Mouse (Mus musculus): ENCODE results near the gene Olfr560. TPM values are rescaled to one million over a fixed set of nuclear protein-coding genes. Genes with fewer than 3 reads are reported as not detected.

The Olfr560 gene
- not detected in 4 replicates for total RNA-seq (2023; ENCODE audit: inconsistent age)

DNA sequence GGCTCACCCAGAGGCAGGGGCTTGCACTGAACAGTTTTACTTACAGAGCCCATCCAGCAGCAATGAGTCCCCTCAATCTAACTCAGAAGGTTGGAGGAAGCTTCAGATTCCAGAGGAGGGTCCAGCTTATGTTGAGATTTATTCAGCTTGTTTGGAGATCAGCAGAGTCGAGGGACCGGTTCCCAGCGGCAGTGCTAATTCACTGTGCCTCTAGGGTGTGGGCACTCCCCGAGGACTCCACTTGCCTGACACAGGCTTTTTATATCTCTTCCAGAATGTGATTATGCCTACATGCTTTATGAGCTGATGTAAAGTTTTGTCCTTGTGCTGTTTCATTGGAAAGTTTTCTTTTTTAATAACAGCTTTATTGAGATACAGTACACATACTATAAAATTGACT lies at the start of gene Olfr560, which contains the start of gene Olfr78:
Olfr560 (minus strand) TSS at position 101 of the 400 bp plus-strand sequence.
Olfr78 (minus strand) TSS at position 206 of the 400 bp plus-strand sequence.

DNA sequence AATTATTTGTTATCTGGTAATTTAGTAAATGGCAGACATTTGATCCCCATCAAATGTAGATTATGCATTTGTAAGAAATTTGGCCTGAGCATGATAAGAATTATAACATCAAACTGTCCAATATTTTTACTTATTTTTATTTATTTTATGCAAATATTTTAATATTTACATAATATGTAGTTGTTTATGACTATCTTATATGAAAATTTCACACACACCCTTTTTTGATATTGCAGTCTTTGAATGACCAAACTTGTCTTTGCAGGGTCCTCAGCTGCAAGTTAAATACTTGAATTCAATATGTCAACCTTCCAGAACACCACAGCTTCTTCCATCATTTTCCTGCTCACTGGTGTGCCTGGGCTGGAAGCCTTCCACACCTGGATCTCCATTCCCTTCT lies 44.0 kb upstream of the Olfr560 start, which contains the start of gene Olfr564:
Olfr564 (plus strand) TSS at position 301 of the 400 bp plus-strand sequence.

DNA sequence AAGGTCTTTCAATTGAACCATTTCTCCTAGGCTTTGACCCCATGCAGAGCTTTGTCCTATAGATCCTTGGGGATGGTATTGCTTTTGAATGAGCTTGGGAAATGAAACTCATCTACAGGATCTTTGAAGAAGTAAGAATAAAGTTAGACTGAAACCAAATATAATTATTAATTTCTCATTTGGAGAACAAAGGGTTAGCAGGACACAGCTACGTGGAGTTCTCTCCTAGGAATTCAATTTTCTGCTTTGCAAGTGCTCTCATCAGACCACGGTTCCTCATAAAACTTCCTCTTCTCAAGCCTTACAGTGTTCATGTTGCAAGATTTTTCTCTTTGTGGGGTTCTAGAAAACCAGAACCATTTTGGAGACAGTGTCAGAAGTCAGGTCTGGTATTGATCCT lies 11.8 kb upstream of the Olfr560 start, which contains the start of gene Olfr561:
Olfr561 (plus strand) TSS at position 301 of the 400 bp plus-strand sequence.

DNA sequence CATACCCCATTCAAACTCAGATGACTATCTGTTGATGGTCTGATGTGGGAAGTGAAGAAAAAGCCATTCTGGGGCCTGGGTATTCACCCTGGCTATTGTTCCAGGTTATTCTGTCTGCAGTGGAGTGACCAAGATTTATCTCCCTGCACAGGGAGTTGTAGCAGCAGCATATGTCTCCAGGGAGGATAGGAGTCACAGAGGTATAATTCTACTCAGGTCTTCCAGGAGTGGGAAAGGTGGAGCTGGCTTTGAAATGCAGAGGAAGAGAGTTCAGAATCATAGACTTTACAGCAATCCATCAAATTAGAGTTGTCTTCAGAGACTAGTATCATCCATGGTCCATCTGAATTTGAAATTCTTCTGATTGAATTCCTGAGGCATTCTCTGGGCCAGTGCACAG lies 31.8 kb downstream of the Olfr560 start, which contains the start of gene Olfr559:
Olfr559 (minus strand) TSS at position 101 of the 400 bp plus-strand sequence.

DNA sequence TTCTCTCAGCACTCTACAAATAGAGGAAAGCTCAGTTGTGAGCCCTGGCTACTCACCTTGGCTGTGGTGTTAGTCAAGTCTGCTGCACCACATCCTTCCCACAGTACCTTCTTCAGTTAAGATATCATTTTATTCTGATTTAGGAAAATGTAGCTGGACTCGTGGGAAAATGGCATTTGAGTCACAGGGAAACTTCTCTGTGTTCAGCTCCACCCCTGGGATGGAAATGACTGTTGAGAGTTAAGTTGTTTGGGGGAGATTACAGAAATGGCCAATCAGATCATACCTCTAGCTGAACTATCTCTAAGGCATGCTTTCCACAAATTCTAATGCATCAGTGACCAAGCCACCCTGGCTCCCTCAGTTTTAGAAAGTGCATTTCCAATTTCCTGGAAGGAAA lies 40.2 kb downstream of the Olfr560 start, which contains the start of gene Olfr33:
Olfr33 (minus strand) TSS at position 101 of the 400 bp plus-strand sequence.

DNA sequence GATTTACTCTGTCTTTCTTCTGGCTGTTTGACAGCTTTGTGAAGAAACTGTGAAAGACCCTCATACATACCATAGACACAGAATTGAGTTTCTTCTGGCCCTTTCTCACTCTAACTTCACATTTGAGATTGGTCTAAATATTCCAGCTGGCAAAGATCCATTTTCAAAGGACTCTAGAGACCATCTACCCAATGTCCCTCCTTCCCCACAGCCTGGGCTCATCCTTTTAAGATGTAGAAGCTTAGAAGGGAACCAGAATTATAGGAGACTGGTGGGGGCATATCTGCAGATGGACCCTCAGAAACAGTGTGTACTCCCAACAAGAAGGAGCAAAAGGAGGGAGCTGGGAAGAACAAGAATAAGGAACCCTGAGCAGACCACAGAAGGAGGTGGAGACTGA lies 57.3 kb downstream of the Olfr560 start, which contains the start of gene Olfr558:
Olfr558 (plus strand) TSS at position 301 of the 400 bp plus-strand sequence.

Other genes starting within 250 kb of the Olfr560 start
- not detected in 4 replicates for gene Olfr547, start 224.6 kb downstream of the Olfr560 start, total RNA-seq (2023; ENCODE audit: inconsistent age)
- not detected in 4 replicates for gene Olfr548-ps1, start 218.5 kb downstream of the Olfr560 start, total RNA-seq (2023; ENCODE audit: inconsistent age)
- gene Olfr549, start 209.5 kb downstream of the Olfr560 start, total RNA-seq (2023; ENCODE audit: inconsistent age) = not detected in 4 replicates
- 33.8 to 44.8 TPM (median 38.9 TPM) in 4 replicates for gene Trim21, start 193.9 kb downstream of the Olfr560 start, total RNA-seq (2023; ENCODE audit: inconsistent age)
- not detected in 4 replicates for gene Olfr550, start 187.9 kb downstream of the Olfr560 start, total RNA-seq (2023; ENCODE audit: inconsistent age)
- gene Olfr551, start 167.5 kb downstream of the Olfr560 start, total RNA-seq (2023; ENCODE audit: inconsistent age) = not detected in 4 replicates
- 0.16 to 0.18 TPM in 2 of 4 replicates, not detected in the others for gene Olfr552, start 161.6 kb downstream of the Olfr560 start, total RNA-seq (2023; ENCODE audit: inconsistent age)
- not detected in 4 replicates for gene Olfr553, start 141.1 kb downstream of the Olfr560 start, total RNA-seq (2023; ENCODE audit: inconsistent age)
- not detected in 4 replicates for gene Olfr554, start 120.9 kb downstream of the Olfr560 start, total RNA-seq (2023; ENCODE audit: inconsistent age)
- gene Olfr555, start 100.5 kb downstream of the Olfr560 start, total RNA-seq (2023; ENCODE audit: inconsistent age) = not detected in 4 replicates
- gene Olfr556, start 94.5 kb downstream of the Olfr560 start, total RNA-seq (2023; ENCODE audit: inconsistent age) = not detected in 4 replicates
- 17.1 to 19.9 TPM (median 18.1 TPM) in 4 replicates for gene Trim68, start 72.0 kb downstream of the Olfr560 start, total RNA-seq (2023; ENCODE audit: inconsistent age)
- gene Olfr557, start 63.5 kb downstream of the Olfr560 start, total RNA-seq (2023; ENCODE audit: inconsistent age) = not detected in 4 replicates
- gene Olfr558, start 57.2 kb downstream of the Olfr560 start, total RNA-seq (2023; ENCODE audit: inconsistent age) = not detected in 4 replicates
- not detected in 4 replicates for gene Olfr33, start 40.3 kb downstream of the Olfr560 start, total RNA-seq (2023; ENCODE audit: inconsistent age)
- not detected in 4 replicates for gene Olfr559, start 31.9 kb downstream of the Olfr560 start, total RNA-seq (2023; ENCODE audit: inconsistent age)
- not detected in 4 replicates for gene Olfr78, start 105 bp upstream of the Olfr560 start, total RNA-seq (2023; ENCODE audit: inconsistent age)
- gene Olfr561, start 11.9 kb upstream of the Olfr560 start, total RNA-seq (2023; ENCODE audit: inconsistent age) = not detected in 4 replicates
- gene Olfr564, start 44.1 kb upstream of the Olfr560 start, total RNA-seq (2023; ENCODE audit: inconsistent age) = not detected in 4 replicates
- gene Olfr566, start 99.4 kb upstream of the Olfr560 start, total RNA-seq (2023; ENCODE audit: inconsistent age) = not detected in 4 replicates
- not detected in 4 replicates for gene Olfr568, start 117.8 kb upstream of the Olfr560 start, total RNA-seq (2023; ENCODE audit: inconsistent age)
- gene Olfr569, start 131.5 kb upstream of the Olfr560 start, total RNA-seq (2023; ENCODE audit: inconsistent age) = not detected in 4 replicates
- gene Olfr570, start 135.2 kb upstream of the Olfr560 start, total RNA-seq (2023; ENCODE audit: inconsistent age) = not detected in 4 replicates
- gene Olfr571, start 158.2 kb upstream of the Olfr560 start, total RNA-seq (2023; ENCODE audit: inconsistent age) = 0.10 to 0.19 TPM in 2 of 4 replicates, not detected in the others
- not detected in 4 replicates for gene Olfr572, start 165.0 kb upstream of the Olfr560 start, total RNA-seq (2023; ENCODE audit: inconsistent age)
- not detected in 4 replicates for gene Olfr573-ps1, start 183.2 kb upstream of the Olfr560 start, total RNA-seq (2023; ENCODE audit: inconsistent age)
- not detected in 4 replicates for gene Olfr574, start 189.1 kb upstream of the Olfr560 start, total RNA-seq (2023; ENCODE audit: inconsistent age)
- not detected in 4 replicates for gene Olfr575, start 199.4 kb upstream of the Olfr560 start, total RNA-seq (2023; ENCODE audit: inconsistent age)
- not detected in 4 replicates for gene Olfr576, start 203.3 kb upstream of the Olfr560 start, total RNA-seq (2023; ENCODE audit: inconsistent age)
- not detected in 4 replicates for gene Olfr577, start 216.6 kb upstream of the Olfr560 start, total RNA-seq (2023; ENCODE audit: inconsistent age)
- gene Olfr578, start 230.0 kb upstream of the Olfr560 start, total RNA-seq (2023; ENCODE audit: inconsistent age) = not detected in 4 replicates